Mouse (Mus musculus) thymus, adult 2 months (tissue): ENCODE results near the gene Tap2. TPM values are rescaled to one million over a fixed set of nuclear protein-coding genes. Genes with fewer than 3 reads are reported as not detected.
A peak's percentile ranks its signal among the peaks of the same experiment; 100 is the strongest.
"Not testable (repeated sequence)": the region's sequence is repeated elsewhere in the genome, so short reads cannot be mapped to it uniquely, and the experiment has no call there.

Source experiments
- DNase-seq: peaks from one replicate; pipeline ENCODE4 v3.0.0; 2021
- H3K27ac ChIP-seq: fragments of 200-500 bp; 2 replicates; pipeline ENCODE4 v1.5.1; 2012; ENCODE audit warnings: low read length, control low read depth; ENCODE audit not compliant: control insufficient read depth, insufficient read depth
- H3K27me3 ChIP-seq: fragments of 200-500 bp; 2 replicates; pipeline ENCODE4 v1.6.1; 2012; ENCODE audit warnings: mild to moderate bottlenecking, low read length, moderate library complexity, mixed read lengths; ENCODE audit not compliant: control insufficient read depth, insufficient read depth
- H3K36me3 ChIP-seq: fragments of 200-500 bp; 2 replicates; pipeline ENCODE4 v1.6.1; 2012; ENCODE audit warnings: mild to moderate bottlenecking, low read length, moderate library complexity; ENCODE audit not compliant: control insufficient read depth, insufficient read depth
- H3K4me1 ChIP-seq: fragments of 200-500 bp; replicated peaks from 2 replicates; pipeline ENCODE4 v1.6.1; 2012; ENCODE audit warnings: low read length; ENCODE audit not compliant: control insufficient read depth, insufficient read depth
- H3K4me3 ChIP-seq: fragments of 200-500 bp; 2 replicates; pipeline ENCODE4 v1.5.1; 2012; ENCODE audit warnings: mild to moderate bottlenecking, low read length, control low read depth, moderate library complexity; ENCODE audit not compliant: control insufficient read depth, insufficient read depth
- CTCF ChIP-seq: fragments of 200-500 bp; IDR thresholded peaks from 2 replicates; pipeline ENCODE4 v1.5.1; 2012; ENCODE audit warnings: mild to moderate bottlenecking, control low read depth, low read length, moderate library complexity, borderline replicate concordance; ENCODE audit not compliant: control insufficient read depth, poor library complexity, insufficient read depth; ENCODE audit errors: extremely low read depth
- POLR2A ChIP-seq: fragments of 200-500 bp; IDR thresholded peaks from 2 replicates; pipeline ENCODE4 v1.6.1; 2012; ENCODE audit warnings: mild to moderate bottlenecking, low read length, control low read depth, moderate library complexity; ENCODE audit not compliant: control insufficient read depth, poor library complexity, insufficient read depth; ENCODE audit errors: extremely low read depth
- WGBS: fragments of 180-500 bp; shearing (Covaris S2); methylation state at CpG from one replicate; pipeline ENCODE4 v1.1.7; 2018; 5-methylcytosine and 5-hydroxymethylcytosine counted together
- polyA plus RNA-seq: library from polyadenylated mRNA; depleted of rRNA; stranded (reverse); fragments of >200 nt; gene quantifications from 2 replicates; pipeline ENCODE4 v1.2.3, GENCODE M21; 2012

Tap2 gene
- polyA plus RNA-seq, 1 experiment: 231 TPM

GRCm38 (mm10) chr17:34225426-34225825 lies 22.1 kb downstream of the Tap2 start:
- no peak overlapping the region for H3K4me3 ChIP-seq
- no peaks in the 10 kb centered on the region for H3K36me3 ChIP-seq
- TF ChIP-seq CTCF: no peak
- no peak overlapping the region for H3K27ac ChIP-seq
- DNase-seq: no peak
- WGBS: 97% methylated on average over 8 of the region's 8 CpGs
- no peaks in the 10 kb centered on the region for H3K27me3 ChIP-seq
- H3K4me1 ChIP-seq: no peaks in the 10 kb centered on the region

- H3K27me3 ChIP-seq, H3K36me3 ChIP-seq, H3K27ac ChIP-seq, H3K4me1 ChIP-seq, H3K4me3 ChIP-seq, DNase-seq: not testable (repeated sequence)
- WGBS: 99% methylated on average over 16 of the region's 23 CpGs
These were observed 22.6 kb downstream of the Tap2 start for GRCm38 (mm10) chr17:34225911-34226310.

GRCm38 (mm10) chr17:34230971-34231370 lies 27.6 kb downstream of the Tap2 start:
- not testable (repeated sequence) for H3K4me1 ChIP-seq, H3K36me3 ChIP-seq, H3K4me3 ChIP-seq, DNase-seq, H3K27me3 ChIP-seq, H3K27ac ChIP-seq
- 97% methylated on average over 9 of the region's 9 CpGs for WGBS

- not testable (repeated sequence) for H3K27ac ChIP-seq, DNase-seq, H3K4me3 ChIP-seq, H3K27me3 ChIP-seq, H3K4me1 ChIP-seq, H3K36me3 ChIP-seq
- whole genome bisulfite sequencing: 98% methylated on average over 7 of the region's 7 CpGs
These were observed 28.7 kb downstream of the Tap2 start for GRCm38 (mm10) chr17:34232021-34232420.

- Histone ChIP-seq H3K27me3 (no peaks in the 10 kb centered on the region), H3K36me3 (no peaks in the 10 kb centered on the region), H3K4me3 (no peak overlapping the region), H3K4me1 (peaks cover 11% of the 10 kb centered on the region), H3K27ac (no peak overlapping the region)
- DNase-seq: peak; percentile 88
- TF ChIP-seq CTCF (peak; percentile 82; the same call in 1 of the 2 replicates), POLR2A (no peak)
- under 1% methylated on average over 9 of the region's 9 CpGs for WGBS
These were observed 31.6 kb downstream of the Tap2 start for GRCm38 (mm10) chr17:34234926-34235325.

GRCm38 (mm10) chr17:34236691-34237090 lies 33.4 kb downstream of the Tap2 start:
- Histone ChIP-seq H3K36me3 (no peaks in the 10 kb centered on the region), H3K4me1 (peaks cover 15% of the 10 kb centered on the region), H3K4me3 (no peak overlapping the region), H3K27me3 (no peaks in the 10 kb centered on the region), H3K27ac (no peak overlapping the region)
- no peak for TF ChIP-seq POLR2A
- DNase-seq: no peak
- WGBS: 98% methylated on average over 5 of the region's 5 CpGs

- Histone ChIP-seq H3K4me1 (peaks cover 15% of the 10 kb centered on the region), H3K27me3 (no peaks in the 10 kb centered on the region), H3K27ac (no peak overlapping the region), H3K4me3 (no peak overlapping the region), H3K36me3 (no peaks in the 10 kb centered on the region)
- TF ChIP-seq CTCF (no peak), POLR2A (no peak)
- no peak for DNase-seq
- 86% methylated on average over 3 of the region's 3 CpGs for WGBS
These were observed 34.4 kb downstream of the Tap2 start for GRCm38 (mm10) chr17:34237741-34238140.

- peak; percentile 68 for DNase-seq
- peaks cover 15% of the 10 kb centered on the region for H3K4me1 ChIP-seq
- H3K36me3 ChIP-seq: no peaks in the 10 kb centered on the region
- no peak within 1 kb of the TSS for H3K4me3 ChIP-seq
- 19% methylated on average over 3 of the region's 3 CpGs for WGBS
- TF ChIP-seq CTCF: no peak
- TF ChIP-seq POLR2A: no peak
- H3K27ac ChIP-seq: peak within 1 kb of the TSS; percentile 79
- no peaks in the 10 kb centered on the region for H3K27me3 ChIP-seq
These were observed 35.4 kb downstream of the Tap2 start, which contains the start of gene H2-Ob for GRCm38 (mm10) chr17:34238706-34239105. H2-Ob (plus strand) TSS chr17:34238903.
